Mouse (Mus musculus): ENCODE data around the gene Ifnlr1. TPM values are rescaled to one million over a fixed set of nuclear protein-coding genes. Genes with fewer than 3 reads are reported as not detected.

Gene Ifnlr1
- total RNA-seq, 1 experiment: 3.3 TPM

- Histone ChIP-seq H3K9ac (ENCODE audit: insufficient read depth, low read depth, low read length, poor library complexity, severe bottlenecking) (no peak within 1 kb of the TSS), H3K27ac (ENCODE audit: insufficient read depth, low read depth, low read length, poor library complexity, severe bottlenecking) (no peak within 1 kb of the TSS), H3K9me3 (ENCODE audit: control insufficient read depth, insufficient read depth, low read depth, low read length) (no peaks in the 10 kb centered on the region), H3K36me3 (ENCODE audit: control insufficient read depth, insufficient read depth, low read length, poor library complexity, severe bottlenecking) (no peaks in the 10 kb centered on the region), H3K4me3 (ENCODE audit: insufficient read depth in 1 of 2, low read depth in 1 of 2, low read length in 2 of 2, poor library complexity in 1 of 2, severe bottlenecking in 1 of 2) (peak within 1 kb of the TSS; percentile 15 to 45; a peak in 2 of 4 replicates), H3K4me1 (ENCODE audit: control insufficient read depth in 2 of 2, insufficient read depth in 2 of 2, low read length in 2 of 2, poor library complexity in 1 of 2) (peaks cover 0 to 9% of the 10 kb centered on the region in 2 experiments; a peak in 1 of 4 replicates)
- TF ChIP-seq MAFK (IDR thresholded peaks at IDR 0.05; ENCODE audit: insufficient read depth, low read depth, low read length) (no peak), ZNF384 (IDR thresholded peaks at IDR 0.05; ENCODE audit: low read depth, low read length) (no peak), ZC3H11A (IDR thresholded peaks at IDR 0.05; ENCODE audit: borderline replicate concordance, low read depth, low read length) (no peak), CHD2 (IDR thresholded peaks at IDR 0.05; ENCODE audit: low read depth, low read length) (no peak), HCFC1 (IDR thresholded peaks at IDR 0.05; ENCODE audit: borderline replicate concordance, insufficient read depth, low read length) (no peak)
- DNase-seq (ENCODE audit: low read depth, low spot score): no peak
- in situ Hi-C loops (cut with MboI; ENCODE audit: low sequenced_read_pairs in 2 of 2, unreplicated experiment in 2 of 2): no loop called here
These were observed 41.7 kb downstream of the Ifnlr1 start, which contains the start of gene Il22ra1 for GRCm38 (mm10) chr4:135727817-135728216. Il22ra1 (plus strand) TSS chr4:135728172.

GRCm38 (mm10) chr4:135730204-135730603, 44.1 kb downstream of the Ifnlr1 start:
- Histone ChIP-seq H3K9me3 (ENCODE audit: control insufficient read depth, insufficient read depth, low read depth, low read length) (no peaks in the 10 kb centered on the region), H3K27ac (ENCODE audit: insufficient read depth, low read depth, low read length, poor library complexity, severe bottlenecking) (no peak overlapping the region), H3K9ac (ENCODE audit: insufficient read depth, low read depth, low read length, poor library complexity, severe bottlenecking) (no peak overlapping the region), H3K36me3 (ENCODE audit: control insufficient read depth, insufficient read depth, low read length, poor library complexity, severe bottlenecking) (no peaks in the 10 kb centered on the region), H3K4me1 (ENCODE audit: control insufficient read depth in 2 of 2, insufficient read depth in 2 of 2, low read length in 2 of 2, poor library complexity in 1 of 2) (peaks cover 0 to 9% of the 10 kb centered on the region in 2 experiments; a peak in 1 of 4 replicates), H3K4me3 (ENCODE audit: insufficient read depth in 1 of 2, low read depth in 1 of 2, low read length in 2 of 2, poor library complexity in 1 of 2, severe bottlenecking in 1 of 2) (no peak overlapping the region)
- TF ChIP-seq ZNF384 (IDR thresholded peaks at IDR 0.05; ENCODE audit: low read depth, low read length) (no peak), CHD2 (IDR thresholded peaks at IDR 0.05; ENCODE audit: low read depth, low read length) (no peak), MAFK (IDR thresholded peaks at IDR 0.05; ENCODE audit: insufficient read depth, low read depth, low read length) (no peak), HCFC1 (IDR thresholded peaks at IDR 0.05; ENCODE audit: borderline replicate concordance, insufficient read depth, low read length) (no peak), ZC3H11A (IDR thresholded peaks at IDR 0.05; ENCODE audit: borderline replicate concordance, low read depth, low read length) (no peak)
- in situ Hi-C loops (cut with MboI; ENCODE audit: low sequenced_read_pairs in 2 of 2, unreplicated experiment in 2 of 2): no loop called here
- no peak for DNase-seq (ENCODE audit: low read depth, low spot score)

GRCm38 (mm10) chr4:135730951-135731350, 44.9 kb downstream of the Ifnlr1 start:
- in situ Hi-C loops (cut with MboI; ENCODE audit: low sequenced_read_pairs in 2 of 2, unreplicated experiment in 2 of 2): no loop called here
- H3K4me1 ChIP-seq (ENCODE audit: control insufficient read depth in 2 of 2, insufficient read depth in 2 of 2, low read length in 2 of 2, poor library complexity in 1 of 2): peaks cover 0 to 9% of the 10 kb centered on the region in 2 experiments; a peak in 1 of 4 replicates
- H3K4me3 ChIP-seq (ENCODE audit: insufficient read depth in 1 of 2, low read depth in 1 of 2, low read length in 2 of 2, poor library complexity in 1 of 2, severe bottlenecking in 1 of 2): no peak overlapping the region
- no peak overlapping the region for H3K27ac ChIP-seq (ENCODE audit: insufficient read depth, low read depth, low read length, poor library complexity, severe bottlenecking)
- H3K9ac ChIP-seq (ENCODE audit: insufficient read depth, low read depth, low read length, poor library complexity, severe bottlenecking): no peak overlapping the region
- DNase-seq (ENCODE audit: low read depth, low spot score): no peak
- TF ChIP-seq HCFC1 (IDR thresholded peaks at IDR 0.05; ENCODE audit: borderline replicate concordance, insufficient read depth, low read length) (no peak), MAFK (IDR thresholded peaks at IDR 0.05; ENCODE audit: insufficient read depth, low read depth, low read length) (no peak), CHD2 (IDR thresholded peaks at IDR 0.05; ENCODE audit: low read depth, low read length) (no peak), ZC3H11A (IDR thresholded peaks at IDR 0.05; ENCODE audit: borderline replicate concordance, low read depth, low read length) (no peak), ZNF384 (IDR thresholded peaks at IDR 0.05; ENCODE audit: low read depth, low read length) (no peak)
- no peaks in the 10 kb centered on the region for H3K9me3 ChIP-seq (ENCODE audit: control insufficient read depth, insufficient read depth, low read depth, low read length)
- no peaks in the 10 kb centered on the region for H3K36me3 ChIP-seq (ENCODE audit: control insufficient read depth, insufficient read depth, low read length, poor library complexity, severe bottlenecking)

- DNase-seq (ENCODE audit: low read depth, low spot score): no peak
- H3K9ac ChIP-seq (ENCODE audit: insufficient read depth, low read depth, low read length, poor library complexity, severe bottlenecking): no peak overlapping the region
- H3K9me3 ChIP-seq (ENCODE audit: control insufficient read depth, insufficient read depth, low read depth, low read length): no peaks in the 10 kb centered on the region
- no peak overlapping the region for H3K4me3 ChIP-seq (ENCODE audit: insufficient read depth in 1 of 2, low read depth in 1 of 2, low read length in 2 of 2, poor library complexity in 1 of 2, severe bottlenecking in 1 of 2)
- no peak for TF ChIP-seq ZNF384 (IDR thresholded peaks at IDR 0.05; ENCODE audit: low read depth, low read length)
- TF ChIP-seq CHD2 (IDR thresholded peaks at IDR 0.05; ENCODE audit: low read depth, low read length): no peak
- TF ChIP-seq ZC3H11A (IDR thresholded peaks at IDR 0.05; ENCODE audit: borderline replicate concordance, low read depth, low read length): no peak
- no peak for TF ChIP-seq HCFC1 (IDR thresholded peaks at IDR 0.05; ENCODE audit: borderline replicate concordance, insufficient read depth, low read length)
- TF ChIP-seq MAFK (IDR thresholded peaks at IDR 0.05; ENCODE audit: insufficient read depth, low read depth, low read length): no peak
- in situ Hi-C loops (cut with MboI; ENCODE audit: low sequenced_read_pairs in 2 of 2, unreplicated experiment in 2 of 2): no loop called here
- no peaks in the 10 kb centered on the region; a peak in 1 of 4 replicates for H3K4me1 ChIP-seq (ENCODE audit: control insufficient read depth in 2 of 2, insufficient read depth in 2 of 2, low read length in 2 of 2, poor library complexity in 1 of 2)
- H3K36me3 ChIP-seq (ENCODE audit: control insufficient read depth, insufficient read depth, low read length, poor library complexity, severe bottlenecking): no peaks in the 10 kb centered on the region
- H3K27ac ChIP-seq (ENCODE audit: insufficient read depth, low read depth, low read length, poor library complexity, severe bottlenecking): no peak overlapping the region
These were observed 47.8 kb downstream of the Ifnlr1 start for GRCm38 (mm10) chr4:135733901-135734300.
